Mouse (Mus musculus) testis, adult 2 months (tissue): Measurements from ENCODE around the gene Gm20388. TPM values are rescaled to one million over a fixed set of nuclear protein-coding genes. Genes with fewer than 3 reads are reported as not detected.
"Not testable (repeated sequence)": the region's sequence is repeated elsewhere in the genome, so short reads cannot be mapped to it uniquely, and the experiment has no call there.

ENCODE experiments used
- H3K27ac ChIP-seq: fragments of 200-500 bp; 2 replicates; pipeline ENCODE4 v1.5.1; 2012; ENCODE audit warnings: low read depth, low read length; ENCODE audit not compliant: control insufficient read depth, insufficient read depth
- H3K27me3 ChIP-seq: fragments of 200-500 bp; 2 replicates; pipeline ENCODE4 v1.6.1; 2012; ENCODE audit warnings: mild to moderate bottlenecking, low read length, moderate library complexity; ENCODE audit not compliant: control insufficient read depth, insufficient read depth
- H3K36me3 ChIP-seq: fragments of 200-500 bp; 2 replicates; pipeline ENCODE4 v1.6.1; 2012; ENCODE audit warnings: mild to moderate bottlenecking, low read length; ENCODE audit not compliant: control insufficient read depth, insufficient read depth
- H3K4me1 ChIP-seq: fragments of 200-500 bp; 2 replicates; pipeline ENCODE4 v1.6.1; 2012; ENCODE audit warnings: low read length; ENCODE audit not compliant: control insufficient read depth, insufficient read depth
- H3K4me3 ChIP-seq: fragments of 200-500 bp; 2 replicates; pipeline ENCODE4 v1.5.1; 2012; ENCODE audit warnings: low read depth, mild to moderate bottlenecking, low read length, moderate library complexity, mixed read lengths; ENCODE audit not compliant: control insufficient read depth
- CTCF ChIP-seq: fragments of 200-500 bp; IDR thresholded peaks from 2 replicates; pipeline ENCODE4 v1.5.1; 2012; ENCODE audit warnings: low read depth, mild to moderate bottlenecking, inconsistent platforms, low read length, moderate library complexity; ENCODE audit not compliant: control insufficient read depth, insufficient read depth, insufficient replicate concordance
- POLR2A ChIP-seq: fragments of 200-500 bp; IDR thresholded peaks from 2 replicates; pipeline ENCODE4 v1.6.1; 2012; ENCODE audit warnings: low read depth, mild to moderate bottlenecking, inconsistent platforms, low read length, moderate library complexity; ENCODE audit not compliant: control insufficient read depth
- polyA plus RNA-seq: library from polyadenylated mRNA; depleted of rRNA; stranded (reverse); fragments of >200 nt; gene quantifications from 2 replicates; pipeline ENCODE4 v1.2.3, GENCODE M21; 2012

Gene Gm20388
- polyA plus RNA-seq, 1 experiment = 5.6 TPM

GRCm38 (mm10) chr8:123275096-123275495 is 3364.5 kb downstream of the Gm20388 start:
- Histone ChIP-seq H3K4me3 (no peak overlapping the region), H3K4me1 (no peaks in the 10 kb centered on the region), H3K27ac (no peak overlapping the region), H3K36me3 (peaks cover 1% of the 10 kb centered on the region), H3K27me3 (no peaks in the 10 kb centered on the region)
- TF ChIP-seq POLR2A (no peak), CTCF (no peak)

- Histone ChIP-seq H3K27ac (no peak overlapping the region), H3K27me3 (no peaks in the 10 kb centered on the region), H3K4me1 (no peaks in the 10 kb centered on the region), H3K36me3 (peaks cover 2% of the 10 kb centered on the region), H3K4me3 (no peak overlapping the region)
- TF ChIP-seq POLR2A = no peak
- no peak for TF ChIP-seq CTCF
These were observed 3367.8 kb downstream of the Gm20388 start for GRCm38 (mm10) chr8:123278445-123278844.

GRCm38 (mm10) chr8:123279828-123280227 is 3369.2 kb downstream of the Gm20388 start:
- no peaks in the 10 kb centered on the region for H3K4me1 ChIP-seq
- peaks cover 1% of the 10 kb centered on the region for H3K36me3 ChIP-seq
- TF ChIP-seq CTCF (no peak), POLR2A (no peak)
- H3K4me3 ChIP-seq = no peak overlapping the region
- H3K27ac ChIP-seq = no peak overlapping the region
- no peaks in the 10 kb centered on the region for H3K27me3 ChIP-seq

GRCm38 (mm10) chr8:123280302-123281094 is 3369.9 kb downstream of the Gm20388 start:
- H3K36me3 ChIP-seq = peaks cover 1% of the 10 kb centered on the region
- TF ChIP-seq CTCF (no peak), POLR2A (no peak)
- H3K27ac ChIP-seq = no peak overlapping the region
- no peaks in the 10 kb centered on the region for H3K4me1 ChIP-seq
- H3K27me3 ChIP-seq = no peaks in the 10 kb centered on the region
- H3K4me3 ChIP-seq = no peak overlapping the region

GRCm38 (mm10) chr8:123282994-123283393 is 3372.4 kb downstream of the Gm20388 start:
- H3K4me3 ChIP-seq, H3K4me1 ChIP-seq, H3K36me3 ChIP-seq, H3K27ac ChIP-seq, H3K27me3 ChIP-seq: not testable (repeated sequence)

GRCm38 (mm10) chr8:123283991-123284390 is 3373.3 kb downstream of the Gm20388 start:
- H3K36me3 ChIP-seq = peaks cover 3% of the 10 kb centered on the region

GRCm38 (mm10) chr8:123284493-123284892 is 3373.9 kb downstream of the Gm20388 start:
- TF ChIP-seq POLR2A (no peak), CTCF (no peak)
- Histone ChIP-seq H3K27ac (no peak overlapping the region), H3K36me3 (peaks cover 3% of the 10 kb centered on the region), H3K27me3 (no peaks in the 10 kb centered on the region), H3K4me1 (no peaks in the 10 kb centered on the region), H3K4me3 (no peak overlapping the region)

More at GRCm38 (mm10) chr8:123283991-123284390, 3373.3 kb downstream of the Gm20388 start:
- Histone ChIP-seq H3K4me1 (no peaks in the 10 kb centered on the region), H3K27ac (no peak overlapping the region), H3K4me3 (no peak overlapping the region), H3K27me3 (no peaks in the 10 kb centered on the region)
- TF ChIP-seq POLR2A = no peak

GRCm38 (mm10) chr8:123287362-123287761 is 3376.7 kb downstream of the Gm20388 start:
- H3K4me1 ChIP-seq = no peaks in the 10 kb centered on the region
- H3K27me3 ChIP-seq = no peaks in the 10 kb centered on the region
- H3K36me3 ChIP-seq = peaks cover 2% of the 10 kb centered on the region
- no peak for TF ChIP-seq POLR2A
- TF ChIP-seq CTCF = no peak
- no peak overlapping the region for H3K27ac ChIP-seq
- H3K4me3 ChIP-seq = no peak overlapping the region
